9 mouse cellular contexts compared by ENCODE assay signal in the genomic region with DNA sequence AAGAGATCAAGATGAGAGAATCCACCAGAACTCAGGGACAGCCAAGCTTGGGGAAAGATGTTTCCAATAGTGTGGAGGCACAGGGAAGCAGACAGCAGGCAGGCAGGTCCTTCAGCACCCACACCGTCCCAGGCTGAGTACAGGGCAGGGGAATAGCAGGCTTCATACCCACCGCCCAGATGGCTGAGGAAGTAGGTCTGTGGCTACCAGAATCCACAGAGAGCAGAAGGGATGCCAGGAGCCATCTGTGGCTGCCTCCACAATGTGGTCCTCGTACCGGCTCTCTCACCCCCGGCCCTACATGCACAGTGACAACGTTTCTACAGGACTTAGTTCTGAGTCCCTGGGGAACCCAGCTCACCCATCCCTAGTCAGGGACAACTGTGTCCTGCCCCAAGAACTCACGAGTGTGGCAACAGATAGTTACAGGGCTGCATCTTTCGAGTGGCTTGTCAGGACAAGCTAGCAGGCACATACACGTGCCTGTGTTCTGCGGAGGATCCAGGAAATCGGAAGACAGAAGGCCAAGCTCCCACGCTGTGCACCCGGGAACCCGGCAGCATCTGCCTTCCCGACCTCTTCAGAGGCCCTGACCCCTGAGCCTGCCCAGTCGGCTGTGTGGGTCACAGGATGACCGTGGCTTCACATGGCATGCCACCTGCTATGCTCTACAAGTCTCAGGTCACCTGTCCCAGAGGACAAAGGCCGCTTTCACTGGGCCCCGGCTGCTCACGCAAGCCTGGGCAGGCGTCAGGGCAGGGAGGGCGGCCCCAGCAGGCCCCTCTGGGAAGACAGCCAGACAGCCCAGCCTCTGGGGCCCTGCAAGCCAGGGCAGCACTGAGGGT.
A peak's percentile ranks its signal among the peaks of the same experiment; 100 is the strongest.
DNase-seq lines count a peak whose midpoint lies in the region; TF ChIP-seq lines count a peak whose summit lies in the region.
"Had no signal": no experiment of that assay in that cellular context is flagged by ENCODE, and none has a peak within 500 bp of the region (broad histone marks: within the 10 kb centered on the region; RNA-seq: fewer than 3 reads in every experiment).

No protein-coding gene starts in this region.

- H3K4me3 ChIP-seq in myocyte = no peak overlapping the region
- H3K4me3 ChIP-seq: megakaryocyte, embryonic 14.5 days had no signal

- H3K79me2 ChIP-seq in myocyte (ENCODE audit: control insufficient read depth, insufficient read depth) = peaks cover 4% of the 10 kb centered on the region

- no peaks in the 10 kb centered on the region for H3K27me3 ChIP-seq in myocyte (ENCODE audit: control insufficient read depth, insufficient read depth, insufficient read length)

- H3K36me3 ChIP-seq in myocyte (ENCODE audit: control insufficient read depth, insufficient read depth) = no peaks in the 10 kb centered on the region

- no peak overlapping the region for H3ac ChIP-seq in myocyte (ENCODE audit: control insufficient read depth, insufficient read length)

- DNase-seq in embryo, embryonic 10 days (ENCODE audit: low spot score) = peak; percentile 57
- DNase-seq in embryo, embryonic 11 days = no peak
- peak; percentile 36 for DNase-seq in right cerebral cortex, postnatal 25 days
- no peak for DNase-seq in right cerebral cortex, postnatal 14 days
- DNase-seq in kidney, adult 9 months = peak; percentile 90
- no peak for DNase-seq in thymus, postnatal 14 days
- no peak for DNase-seq in right cerebral cortex, postnatal 36 days (ENCODE audit: low spot score in 2 of 2)

- H3K4me2 ChIP-seq in myocyte (ENCODE audit: low read depth) = no peak overlapping the region

- no peak for TF ChIP-seq POLR2A in myocyte (IDR thresholded peaks at IDR 0.05; ENCODE audit: insufficient read length, low read depth)

TF ChIP-seq in myocyte, 11 proteins besides CTCF, POLR2A, EP300 and RAD21:
- peak in 2 of 3 experiments; percentile 20 to 35 for TF ChIP-seq MYOG (IDR thresholded peaks at IDR 0.05; ENCODE audit: control insufficient read depth in 1 of 3, insufficient read depth in 1 of 3, insufficient read length in 2 of 3, low read depth in 2 of 3)
- TF ChIP-seq MYOD1 (IDR thresholded peaks at IDR 0.05; ENCODE audit: control insufficient read depth in 1 of 3, insufficient read length in 2 of 3, low read depth in 2 of 3) = peak in 2 of 3 experiments; percentile 3 to 59
- TF ChIP-seq REST (IDR thresholded peaks at IDR 0.05; ENCODE audit: insufficient read depth, insufficient read length) = no peak
- no peak for TF ChIP-seq E2F4 (IDR thresholded peaks at IDR 0.05; ENCODE audit: insufficient read depth)

Comparison
In these comparisons a context has a peak if more than half of its experiments do, and no peak if none do; other contexts are left out.
1. DNase-seq: peak in embryo, embryonic 10 days (single experiment), right cerebral cortex, postnatal 25 days (single experiment) and kidney, adult 9 months (single experiment); none in embryo, embryonic 11 days (single experiment), right cerebral cortex, postnatal 14 days (single experiment), thymus, postnatal 14 days (single experiment) and right cerebral cortex, postnatal 36 days (0 of 2).